Mouse (Mus musculus): Measurements from ENCODE around the gene Gas2l3.
A peak's percentile ranks its signal among the peaks of the same experiment; 100 is the strongest.

Gene Gas2l3

GRCm38 (mm10) chr10:89443623-89444151 lies at the start of gene Gas2l3:
Gene Gas2l3, minus strand, starts transcription at chr10:89443967.
- peak; percentile 87 to 89 for DNase-seq

GRCm38 (mm10) chr10:89491321-89491720 lies 47.6 kb upstream of the Gas2l3 start:
- no peak for DNase-seq

- no peak for DNase-seq
Measured at GRCm38 (mm10) chr10:89490250-89490649, 46.5 kb upstream of the Gas2l3 start.

GRCm38 (mm10) chr10:89489459-89489858 lies 45.7 kb upstream of the Gas2l3 start:
- DNase-seq = no peak

GRCm38 (mm10) chr10:89486995-89487742 lies 43.4 kb upstream of the Gas2l3 start:
- DNase-seq = no peak

- DNase-seq = no peak
Measured at GRCm38 (mm10) chr10:89484907-89485306, 41.1 kb upstream of the Gas2l3 start.

- no peak for DNase-seq
Measured at GRCm38 (mm10) chr10:89483812-89484602, 40.2 kb upstream of the Gas2l3 start.

- DNase-seq = no peak
Measured at GRCm38 (mm10) chr10:89483113-89483512, 39.3 kb upstream of the Gas2l3 start.

GRCm38 (mm10) chr10:89482142-89482681 lies 38.4 kb upstream of the Gas2l3 start:
- DNase-seq = no peak

GRCm38 (mm10) chr10:89481638-89482037 lies 37.9 kb upstream of the Gas2l3 start:
- no peak for DNase-seq

- no peak for DNase-seq
Measured at GRCm38 (mm10) chr10:89478766-89479165, 35.0 kb upstream of the Gas2l3 start.

GRCm38 (mm10) chr10:89470596-89471353 lies 27.0 kb upstream of the Gas2l3 start:
- no peak for DNase-seq

GRCm38 (mm10) chr10:89464760-89465405 lies 21.1 kb upstream of the Gas2l3 start:
- DNase-seq = no peak

- no peak for DNase-seq
Measured at GRCm38 (mm10) chr10:89462890-89463289, 19.1 kb upstream of the Gas2l3 start.

GRCm38 (mm10) chr10:89461856-89462507 lies 18.2 kb upstream of the Gas2l3 start:
- peak in 1 of 2 experiments; percentile 86 for DNase-seq

GRCm38 (mm10) chr10:89460972-89461371 lies 17.2 kb upstream of the Gas2l3 start:
- DNase-seq = no peak

- no peak for DNase-seq
Measured at GRCm38 (mm10) chr10:89458770-89459169, 15.0 kb upstream of the Gas2l3 start.

GRCm38 (mm10) chr10:89453794-89454193 lies 10.0 kb upstream of the Gas2l3 start:
- no peak for DNase-seq

GRCm38 (mm10) chr10:89453068-89453641 lies 9.4 kb upstream of the Gas2l3 start:
- DNase-seq = no peak

GRCm38 (mm10) chr10:89450411-89450810 lies 6.6 kb upstream of the Gas2l3 start:
- DNase-seq = no peak

- no peak for DNase-seq
Measured at GRCm38 (mm10) chr10:89444381-89444780, 614 bp upstream of the Gas2l3 start.
